Mouse (Mus musculus): ENCODE measurements at regions not wholly inside any gene's neighbourhood (a gene's known extent, or its start where the extent isn't known, plus 50 kb on each side); places are given as distances from the start of the nearest gene placed in this dataset.
"Not testable (repeated sequence)": the region's sequence is repeated elsewhere in the genome, so short reads cannot be mapped to it uniquely, and the experiment has no call there.

- ATAC-seq (ENCODE audit: low read depth): no peak
- H3K27me3 ChIP-seq: no peaks in the 10 kb centered on the region
Observed at GRCm38 (mm10) chr12:107182091-107182655, 306.3 kb upstream of the 3110018I06Rik start.

GRCm38 (mm10) chr12:107183283-107183682, 305.1 kb upstream of the 3110018I06Rik start:
- H3K4me1 ChIP-seq (replicated peaks): peaks cover 39% of the 10 kb centered on the region
- H3K36me3 ChIP-seq: no peaks in the 10 kb centered on the region
- 44% methylated on average over 9 of the region's 9 CpGs for WGBS
- H3K9ac ChIP-seq: no peak overlapping the region
- H3K4me2 ChIP-seq: peak overlapping the region; percentile 27
- no peak overlapping the region for H3K27ac ChIP-seq (replicated peaks)
- no peaks in the 10 kb centered on the region for H3K27me3 ChIP-seq
- no peak overlapping the region for H3K4me3 ChIP-seq
- ATAC-seq (ENCODE audit: low read depth): peak; percentile 61
- no peaks in the 10 kb centered on the region for H3K9me3 ChIP-seq

More at GRCm38 (mm10) chr12:107182091-107182655, 306.3 kb upstream of the 3110018I06Rik start:
- H3K9ac ChIP-seq: no peak overlapping the region
- H3K4me1 ChIP-seq (replicated peaks): peaks cover 39% of the 10 kb centered on the region
- H3K9me3 ChIP-seq: no peaks in the 10 kb centered on the region
- 92% methylated on average over 18 of the region's 18 CpGs for WGBS
- no peak overlapping the region for H3K4me3 ChIP-seq
- H3K27ac ChIP-seq (replicated peaks): no peak overlapping the region
- no peaks in the 10 kb centered on the region for H3K36me3 ChIP-seq
- no peak overlapping the region for H3K4me2 ChIP-seq

- no peak overlapping the region for H3K4me3 ChIP-seq
- H3K9ac ChIP-seq: no peak overlapping the region
- no peaks in the 10 kb centered on the region for H3K9me3 ChIP-seq
- ATAC-seq (ENCODE audit: low read depth): no peak
- peaks cover 39% of the 10 kb centered on the region for H3K4me1 ChIP-seq (replicated peaks)
- no peaks in the 10 kb centered on the region for H3K27me3 ChIP-seq
- WGBS: 48% methylated on average over 3 of the region's 3 CpGs
- H3K36me3 ChIP-seq: no peaks in the 10 kb centered on the region
- no peak overlapping the region for H3K27ac ChIP-seq (replicated peaks)
- no peak overlapping the region for H3K4me2 ChIP-seq
Observed at GRCm38 (mm10) chr12:107184426-107184825, 304.0 kb upstream of the 3110018I06Rik start.

GRCm38 (mm10) chr12:107186361-107186760, 302.1 kb upstream of the 3110018I06Rik start:
- Histone ChIP-seq H3K27ac (replicated peaks) (no peak overlapping the region), H3K9me3 (no peaks in the 10 kb centered on the region), H3K9ac (no peak overlapping the region), H3K4me1 (replicated peaks) (peaks cover 36% of the 10 kb centered on the region), H3K27me3 (no peaks in the 10 kb centered on the region), H3K4me3 (no peak overlapping the region), H3K36me3 (no peaks in the 10 kb centered on the region), H3K4me2 (no peak overlapping the region)
- WGBS: 80% methylated on average over 6 of the region's 6 CpGs
- no peak for ATAC-seq (ENCODE audit: low read depth)

DNA sequence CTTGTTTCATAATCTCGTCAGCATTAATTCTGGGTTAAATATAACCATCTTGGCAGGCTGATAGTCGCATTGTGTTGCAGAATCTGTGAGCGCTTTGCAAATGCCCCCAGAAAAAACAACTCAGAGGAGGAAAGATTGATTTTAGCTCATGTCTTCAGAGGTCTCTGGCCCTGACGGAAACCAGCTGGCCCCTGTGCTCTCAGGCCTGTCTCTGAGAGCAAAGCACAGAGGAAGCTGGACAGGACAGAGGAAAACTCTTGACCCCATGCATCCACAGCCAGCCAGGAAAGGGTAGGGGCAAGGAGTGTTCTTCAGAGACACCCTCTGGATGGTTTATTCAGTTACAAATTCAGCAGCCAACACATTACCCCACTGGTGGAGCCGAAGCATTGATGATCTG, 300.4 kb upstream of the 3110018I06Rik start:
- no peak for ATAC-seq (ENCODE audit: low read depth)
- no peak overlapping the region for H3K4me3 ChIP-seq
- 86% methylated on average over 5 of the region's 5 CpGs for WGBS

GRCm38 (mm10) chr12:107198389-107199018, 289.9 kb upstream of the 3110018I06Rik start:
- no peak overlapping the region for H3K9ac ChIP-seq
- H3K4me2 ChIP-seq: no peak overlapping the region
- H3K36me3 ChIP-seq: no peaks in the 10 kb centered on the region
- no peak for ATAC-seq (ENCODE audit: low read depth)
- no peak overlapping the region for H3K4me3 ChIP-seq
- H3K27me3 ChIP-seq: no peaks in the 10 kb centered on the region
- no peaks in the 10 kb centered on the region for H3K4me1 ChIP-seq (replicated peaks)
- H3K9me3 ChIP-seq: no peaks in the 10 kb centered on the region
- no peak overlapping the region for H3K27ac ChIP-seq (replicated peaks)
- 89% methylated on average over 2 of the region's 2 CpGs for WGBS

More for the DNA sequence above, 300.4 kb upstream of the 3110018I06Rik start:
- Histone ChIP-seq H3K27me3 (no peaks in the 10 kb centered on the region), H3K4me1 (replicated peaks) (peaks cover 28% of the 10 kb centered on the region), H3K27ac (replicated peaks) (no peak overlapping the region), H3K36me3 (no peaks in the 10 kb centered on the region), H3K9ac (no peak overlapping the region), H3K9me3 (no peaks in the 10 kb centered on the region), H3K4me2 (no peak overlapping the region)

DNA sequence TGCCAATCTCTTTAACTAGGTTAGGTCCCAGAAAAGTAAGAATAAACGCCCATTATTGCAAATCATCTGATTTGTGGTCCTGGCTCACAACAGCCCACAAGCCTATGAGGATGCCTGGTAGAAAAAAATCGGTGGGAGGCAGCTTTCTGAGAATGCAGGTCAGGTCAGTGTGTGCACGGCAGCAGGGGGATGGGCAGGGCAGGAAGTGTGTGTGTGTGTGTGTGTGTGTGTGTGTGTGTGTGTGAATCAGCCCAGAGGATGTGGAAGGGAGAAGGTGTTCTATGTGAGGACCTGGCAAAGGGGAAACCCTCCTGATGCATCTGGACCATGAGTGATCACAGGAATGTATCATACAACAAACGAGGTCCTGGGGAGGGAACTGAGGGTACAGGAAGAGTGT, 287.5 kb upstream of the 3110018I06Rik start:
- H3K9me3 ChIP-seq: no peaks in the 10 kb centered on the region
- WGBS: 65% methylated on average over 4 of the region's 4 CpGs
- H3K36me3 ChIP-seq: no peaks in the 10 kb centered on the region
- H3K27ac ChIP-seq (replicated peaks): no peak overlapping the region
- H3K27me3 ChIP-seq: no peaks in the 10 kb centered on the region
- no peak for ATAC-seq (ENCODE audit: low read depth)
- H3K4me2 ChIP-seq: no peak overlapping the region
- no peak overlapping the region for H3K4me3 ChIP-seq
- H3K9ac ChIP-seq: no peak overlapping the region
- H3K4me1 ChIP-seq (replicated peaks): no peaks in the 10 kb centered on the region

GRCm38 (mm10) chr12:107208826-107209225, 279.6 kb upstream of the 3110018I06Rik start:
- not testable (repeated sequence) for H3K9me3 ChIP-seq; H3K4me1 ChIP-seq (replicated peaks); H3K4me2 ChIP-seq; H3K27ac ChIP-seq (replicated peaks); H3K36me3 ChIP-seq; H3K4me3 ChIP-seq; ATAC-seq (ENCODE audit: low read depth); H3K9ac ChIP-seq; H3K27me3 ChIP-seq
- 60% methylated on average over 6 of the region's 6 CpGs for WGBS

- no peak for ATAC-seq (ENCODE audit: low read depth)
- WGBS: 89% methylated on average over 10 of the region's 10 CpGs
- no peaks in the 10 kb centered on the region for H3K36me3 ChIP-seq
- H3K9ac ChIP-seq: no peak overlapping the region
- no peaks in the 10 kb centered on the region for H3K9me3 ChIP-seq
- no peaks in the 10 kb centered on the region for H3K27me3 ChIP-seq
- H3K4me1 ChIP-seq (replicated peaks): peaks cover 4% of the 10 kb centered on the region; the same call in 1 of the 2 replicates
- H3K27ac ChIP-seq (replicated peaks): no peak overlapping the region
- H3K4me2 ChIP-seq: no peak overlapping the region
- H3K4me3 ChIP-seq: no peak overlapping the region
Observed at GRCm38 (mm10) chr12:107212826-107213225, 275.6 kb upstream of the 3110018I06Rik start.

- 48% methylated on average over 8 of the region's 8 CpGs for WGBS
- no peak overlapping the region for H3K27ac ChIP-seq (replicated peaks)
- H3K9me3 ChIP-seq: no peaks in the 10 kb centered on the region
- no peak overlapping the region for H3K9ac ChIP-seq
- H3K4me3 ChIP-seq: no peak overlapping the region
- no peaks in the 10 kb centered on the region for H3K36me3 ChIP-seq
- ATAC-seq (ENCODE audit: low read depth): no peak
- no peaks in the 10 kb centered on the region for H3K27me3 ChIP-seq
- H3K4me1 ChIP-seq (replicated peaks): peaks cover 4% of the 10 kb centered on the region; the same call in 1 of the 2 replicates
- no peak overlapping the region for H3K4me2 ChIP-seq
Observed at GRCm38 (mm10) chr12:107216119-107216518, 272.3 kb upstream of the 3110018I06Rik start.

- Histone ChIP-seq H3K27me3 (no peaks in the 10 kb centered on the region), H3K36me3 (no peaks in the 10 kb centered on the region), H3K4me2 (no peak overlapping the region), H3K4me1 (replicated peaks) (peaks cover 7% of the 10 kb centered on the region; the same call in 1 of the 2 replicates), H3K27ac (replicated peaks) (no peak overlapping the region), H3K9me3 (no peaks in the 10 kb centered on the region), H3K4me3 (no peak overlapping the region), H3K9ac (no peak overlapping the region)
- WGBS: 80% methylated on average over 7 of the region's 7 CpGs
- ATAC-seq (ENCODE audit: low read depth): no peak
Observed at GRCm38 (mm10) chr12:107221276-107221970, 267.0 kb upstream of the 3110018I06Rik start.

GRCm38 (mm10) chr12:107222106-107222505, 266.3 kb upstream of the 3110018I06Rik start:
- Histone ChIP-seq H3K9me3 (no peaks in the 10 kb centered on the region), H3K4me2 (no peak overlapping the region), H3K27ac (replicated peaks) (no peak overlapping the region), H3K36me3 (no peaks in the 10 kb centered on the region), H3K9ac (no peak overlapping the region), H3K4me3 (no peak overlapping the region), H3K4me1 (replicated peaks) (peaks cover 6% of the 10 kb centered on the region; the same call in 1 of the 2 replicates), H3K27me3 (no peaks in the 10 kb centered on the region)
- no peak for ATAC-seq (ENCODE audit: low read depth)
- WGBS: 79% methylated on average over 7 of the region's 7 CpGs
